Mouse (Mus musculus) thymus, adult 2 months (tissue): Measurements from ENCODE around the gene Hibadh.

Experiments
- CTCF ChIP-seq: fragments of 200-500 bp; IDR thresholded peaks from 2 replicates; pipeline ENCODE4 v1.5.1; 2012; ENCODE audit warnings: mild to moderate bottlenecking, control low read depth, low read length, moderate library complexity, borderline replicate concordance; ENCODE audit not compliant: control insufficient read depth, poor library complexity, insufficient read depth; ENCODE audit errors: extremely low read depth
- POLR2A ChIP-seq: fragments of 200-500 bp; IDR thresholded peaks from 2 replicates; pipeline ENCODE4 v1.6.1; 2012; ENCODE audit warnings: mild to moderate bottlenecking, low read length, control low read depth, moderate library complexity; ENCODE audit not compliant: control insufficient read depth, poor library complexity, insufficient read depth; ENCODE audit errors: extremely low read depth

DNA sequence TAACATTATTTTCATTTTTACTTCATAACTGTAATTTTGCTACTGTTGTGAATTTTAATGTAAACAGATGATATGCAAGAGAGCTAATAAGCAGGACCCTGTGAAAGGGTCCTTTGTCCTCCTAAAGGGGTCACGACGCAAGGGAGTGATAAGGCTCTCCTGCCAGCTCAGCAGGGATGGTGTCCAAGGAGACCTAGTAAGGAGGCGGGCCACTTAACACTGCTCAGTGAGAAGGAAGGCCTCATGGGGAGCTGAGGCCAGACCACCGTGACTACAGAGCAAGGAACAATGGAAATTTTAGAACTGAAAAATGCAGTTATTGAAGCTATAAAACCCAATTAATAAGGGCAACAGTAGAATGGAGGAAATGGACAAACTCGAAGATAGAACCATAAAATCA is 5.7 kb upstream of the Hibadh start:
- TF ChIP-seq CTCF (no peak), POLR2A (no peak)
